ENCODE assay signal across 16 mouse cellular contexts in the genomic region with DNA sequence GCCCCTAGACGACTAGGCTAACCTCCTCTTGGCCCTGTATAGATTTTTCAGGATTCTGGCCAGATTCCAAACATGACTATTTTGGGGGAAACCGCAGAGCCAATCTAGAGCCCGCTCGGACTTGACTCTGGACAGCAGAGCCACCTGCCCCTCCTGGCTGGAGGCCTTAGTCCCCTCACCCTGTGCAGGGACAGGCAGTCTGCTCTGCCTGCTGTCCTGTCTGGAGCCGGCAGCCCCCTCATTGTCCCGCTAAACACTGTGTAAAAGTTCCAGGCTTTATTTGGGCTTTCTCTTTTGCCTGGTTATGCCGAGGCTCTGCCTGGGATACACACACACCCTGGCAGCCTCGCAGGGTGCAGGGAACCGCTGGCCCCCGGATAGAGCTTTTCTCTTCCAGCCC.
DNase-seq lines count a peak whose midpoint lies in the region; ATAC-seq and TF ChIP-seq lines count a peak whose summit lies in the region.
"Had no signal": no experiment of that assay in that cellular context is flagged by ENCODE, and none has a peak within 500 bp of the region (broad histone marks: within the 10 kb centered on the region; RNA-seq: fewer than 3 reads in every experiment).

No protein-coding gene starts in this region.

- peak overlapping the region; percentile 38; the same call in 1 of the 2 replicates for H3K9ac ChIP-seq in heart, embryonic 12.5 days
- H3K9ac ChIP-seq in forebrain, postnatal 0 days = no peak overlapping the region
- H3K9ac ChIP-seq in midbrain, embryonic 12.5 days (replicated peaks) = no peak overlapping the region
- H3K9ac ChIP-seq: embryonic facial prominence, embryonic 12.5 days; liver, postnatal 0 days had no signal

- WGBS in heart, embryonic 12.5 days = 40% methylated on average over 10 of the region's 10 CpGs
- WGBS in forebrain, postnatal 0 days = 15% methylated on average over 10 of the region's 10 CpGs
- WGBS in midbrain, embryonic 12.5 days = 10% methylated on average over 10 of the region's 10 CpGs

- no peak overlapping the region for H3K4me2 ChIP-seq in heart, embryonic 12.5 days
- H3K4me2 ChIP-seq in forebrain, postnatal 0 days (ENCODE audit: low read depth) = no peak overlapping the region
- peak overlapping the region; percentile 22; the same call in 1 of the 2 replicates for H3K4me2 ChIP-seq in midbrain, embryonic 12.5 days (replicated peaks)
- H3K4me2 ChIP-seq: embryonic facial prominence, embryonic 12.5 days had no signal

- H3K4me1 ChIP-seq in heart, embryonic 12.5 days (replicated peaks) = peaks cover 79% of the 10 kb centered on the region
- H3K4me1 ChIP-seq in forebrain, postnatal 0 days (ENCODE audit: insufficient read depth) = no peaks in the 10 kb centered on the region
- peaks cover 81% of the 10 kb centered on the region for H3K4me1 ChIP-seq in midbrain, embryonic 12.5 days
- H3K4me1 ChIP-seq: megakaryocyte, embryonic 14.5 days had no signal

- peaks cover 17% of the 10 kb centered on the region for H3K27me3 ChIP-seq in heart, embryonic 12.5 days (replicated peaks)
- peaks cover 45% of the 10 kb centered on the region for H3K27me3 ChIP-seq in forebrain, postnatal 0 days (ENCODE audit: insufficient read depth, low read length)
- peaks cover 82% of the 10 kb centered on the region for H3K27me3 ChIP-seq in midbrain, embryonic 12.5 days

- no peak for TF ChIP-seq CTCF in brain, embryonic 14.5 days (IDR thresholded peaks at IDR 0.05; ENCODE audit: borderline replicate concordance, extremely low read depth, insufficient read depth, insufficient read length)
- TF ChIP-seq CTCF in forebrain, postnatal 0 days (IDR thresholded peaks at IDR 0.05; ENCODE audit: low read depth) = no peak

- H3K36me3 ChIP-seq in heart, embryonic 12.5 days = no peaks in the 10 kb centered on the region
- no peaks in the 10 kb centered on the region for H3K36me3 ChIP-seq in forebrain, postnatal 0 days (ENCODE audit: insufficient read depth)
- no peaks in the 10 kb centered on the region for H3K36me3 ChIP-seq in midbrain, embryonic 12.5 days
- H3K36me3 ChIP-seq: embryonic facial prominence, embryonic 12.5 days had no signal

- no peak for DNase-seq in heart, postnatal 4 days
- peak; percentile 80 for DNase-seq in brain, embryonic 14.5 days (ENCODE audit: low read depth)
- DNase-seq in forebrain, postnatal 0 days = no peak
- DNase-seq in right cerebral cortex, postnatal 4 days = no peak
- DNase-seq in adipocyte (ENCODE audit: low spot score) = no peak
- DNase-seq: B cell, adult 2 months; kidney, postnatal 36 days; liver, postnatal 0 days; spleen, adult 18-20 months; thymus, postnatal 25 days had no signal

- no peak overlapping the region for H3K4me3 ChIP-seq in heart, embryonic 12.5 days
- no peak overlapping the region for H3K4me3 ChIP-seq in forebrain, postnatal 0 days (ENCODE audit: low read depth, low read length)
- no peak overlapping the region for H3K4me3 ChIP-seq in midbrain, embryonic 12.5 days
- H3K4me3 ChIP-seq: embryonic facial prominence, embryonic 12.5 days; megakaryocyte, embryonic 14.5 days had no signal

- TF ChIP-seq POLR2A in brain, embryonic 14.5 days (IDR thresholded peaks at IDR 0.05; ENCODE audit: borderline replicate concordance, extremely low read depth, insufficient read depth, insufficient read length, poor library complexity, severe bottlenecking) = no peak

- H3K27ac ChIP-seq in heart, embryonic 12.5 days (ENCODE audit: poor library complexity, severe bottlenecking) = peak overlapping the region; percentile 25; the same call in 1 of the 2 replicates
- H3K27ac ChIP-seq in forebrain, postnatal 0 days (ENCODE audit: low read depth, low read length) = no peak overlapping the region
- H3K27ac ChIP-seq in midbrain, embryonic 12.5 days (replicated peaks) = peak overlapping the region; percentile 73
- H3K27ac ChIP-seq: embryonic facial prominence, embryonic 12.5 days had no signal

- ATAC-seq in heart, embryonic 12.5 days (ENCODE audit: insufficient number of reproducible peaks, low FRiP score) = no peak
- ATAC-seq in forebrain, postnatal 0 days = peak; percentile 27; the same call in 1 of the 2 replicates
- ATAC-seq in midbrain, embryonic 12.5 days (ENCODE audit: low FRiP score, low read depth) = peak; percentile 73
- ATAC-seq in cerebellum, adult (ENCODE audit: insufficient number of reproducible peaks, low FRiP score, low TSS enrichment) = no peak
- ATAC-seq: activated CD4-positive, CD25-positive, alpha-beta regulatory T cell, adult 4 months; liver, postnatal 0 days had no signal

- H3K9me3 ChIP-seq in heart, embryonic 12.5 days (replicated peaks) = no peaks in the 10 kb centered on the region
- no peaks in the 10 kb centered on the region for H3K9me3 ChIP-seq in forebrain, postnatal 0 days (ENCODE audit: low read length)
- H3K9me3 ChIP-seq in midbrain, embryonic 12.5 days = no peaks in the 10 kb centered on the region
- H3K9me3 ChIP-seq: embryonic facial prominence, embryonic 12.5 days; megakaryocyte, embryonic 14.5 days had no signal

Comparison
In these comparisons a context has a peak if more than half of its experiments do, and no peak if none do; other contexts are left out.
1. ATAC-seq: peak in forebrain, postnatal 0 days (single experiment) and midbrain, embryonic 12.5 days (single experiment); none in heart, embryonic 12.5 days (single experiment) and cerebellum, adult (single experiment).